ENCODE assay signal across 11 mouse cellular contexts in the genomic region with DNA sequence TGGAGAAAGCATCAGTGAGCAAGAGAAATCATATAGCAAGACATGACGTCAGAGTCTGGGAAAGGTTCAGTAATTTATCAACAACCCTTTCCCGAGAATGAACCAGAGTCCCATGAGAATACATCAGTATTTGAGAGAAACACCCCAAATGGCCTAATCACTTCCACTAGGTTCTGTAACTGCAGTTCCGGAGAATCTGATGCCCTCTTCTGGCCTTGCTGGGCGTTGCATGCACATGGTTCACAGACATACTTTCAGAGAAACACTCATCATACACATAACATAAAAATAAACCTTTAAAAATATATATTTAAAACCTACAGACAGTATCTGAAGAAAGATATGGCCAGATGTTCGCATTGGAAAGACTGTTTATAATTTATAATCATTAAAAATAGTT. TPM values are rescaled to one million over a fixed set of nuclear protein-coding genes. Genes with fewer than 3 reads are reported as not detected.
DNase-seq lines count a peak whose midpoint lies in the region; ATAC-seq and TF ChIP-seq lines count a peak whose summit lies in the region.
"Had no signal": no experiment of that assay in that cellular context is flagged by ENCODE, and none has a peak within 500 bp of the region (broad histone marks: within the 10 kb centered on the region; RNA-seq: fewer than 3 reads in every experiment).

No protein-coding gene starts in this region.

- H3K4me1 ChIP-seq in forebrain, postnatal 0 days (ENCODE audit: insufficient read depth), result peaks cover 2% of the 10 kb centered on the region; the same call in 1 of the 2 replicates
- peaks cover 10% of the 10 kb centered on the region for H3K4me1 ChIP-seq in forebrain, embryonic 10.5 days
- peaks cover 4% of the 10 kb centered on the region for H3K4me1 ChIP-seq in midbrain, embryonic 11.5 days (ENCODE audit: control insufficient read depth, insufficient read depth, low read length)
- H3K4me1 ChIP-seq in midbrain, embryonic 16.5 days (ENCODE audit: control insufficient read depth, insufficient read depth, low read length), result peaks cover 8% of the 10 kb centered on the region

- 59% methylated on average over 5 of the region's 5 CpGs for WGBS in forebrain, postnatal 0 days
- 52% methylated on average over 5 of the region's 5 CpGs for WGBS in forebrain, embryonic 10.5 days
- 54% methylated on average over 5 of the region's 5 CpGs for WGBS in midbrain, embryonic 11.5 days
- 63% methylated on average over 5 of the region's 5 CpGs for WGBS in midbrain, embryonic 16.5 days

- H3K9me3 ChIP-seq in forebrain, postnatal 0 days (ENCODE audit: low read length), result no peaks in the 10 kb centered on the region
- H3K9me3 ChIP-seq in forebrain, embryonic 10.5 days, result no peaks in the 10 kb centered on the region
- no peaks in the 10 kb centered on the region for H3K9me3 ChIP-seq in midbrain, embryonic 11.5 days (ENCODE audit: control insufficient read depth, low read length)
- H3K9me3 ChIP-seq in midbrain, embryonic 16.5 days (replicated peaks; ENCODE audit: control insufficient read depth, low read length, poor library complexity, severe bottlenecking), result peaks cover 3% of the 10 kb centered on the region; the same call in 1 of the 2 replicates
- H3K9me3 ChIP-seq: heart, embryonic 12.5 days; neural tube, embryonic 13.5 days had no signal

- no peak overlapping the region for H3K9ac ChIP-seq in forebrain, postnatal 0 days
- no peak overlapping the region for H3K9ac ChIP-seq in midbrain, embryonic 11.5 days (ENCODE audit: low read length)
- H3K9ac ChIP-seq in midbrain, embryonic 16.5 days (ENCODE audit: low read depth, low read length), result no peak overlapping the region
- H3K9ac ChIP-seq: heart, embryonic 12.5 days; neural tube, embryonic 13.5 days had no signal

- H3K27ac ChIP-seq in forebrain, postnatal 0 days (ENCODE audit: low read depth, low read length), result no peak overlapping the region
- H3K27ac ChIP-seq in forebrain, embryonic 10.5 days, result no peak overlapping the region
- H3K27ac ChIP-seq in midbrain, embryonic 11.5 days (ENCODE audit: low read depth, low read length), result no peak overlapping the region
- H3K27ac ChIP-seq in midbrain, embryonic 16.5 days (ENCODE audit: low read length), result no peak overlapping the region
- H3K27ac ChIP-seq: neural tube, embryonic 13.5 days had no signal

- peak; percentile 36 for DNase-seq in forebrain, postnatal 0 days
- no peak for DNase-seq in forebrain, embryonic 10.5 days (ENCODE audit: extremely low spot score, low spot score)
- peak; percentile 83 for DNase-seq in midbrain, embryonic 11.5 days (ENCODE audit: low spot score, missing footprints)
- peak; percentile 60 for DNase-seq in ZHBTc4 (ENCODE audit: low read depth, low spot score)

- no peak overlapping the region for H3K4me2 ChIP-seq in forebrain, postnatal 0 days (ENCODE audit: low read depth)
- no peak overlapping the region for H3K4me2 ChIP-seq in midbrain, embryonic 11.5 days
- H3K4me2 ChIP-seq in midbrain, embryonic 16.5 days (ENCODE audit: low read length), result no peak overlapping the region
- H3K4me2 ChIP-seq: heart, embryonic 12.5 days; neural tube, embryonic 13.5 days had no signal

- no peak overlapping the region for H3K4me3 ChIP-seq in forebrain, postnatal 0 days (ENCODE audit: low read depth, low read length)
- no peak overlapping the region for H3K4me3 ChIP-seq in forebrain, embryonic 10.5 days
- no peak overlapping the region for H3K4me3 ChIP-seq in midbrain, embryonic 11.5 days (ENCODE audit: low read depth, low read length)
- no peak overlapping the region for H3K4me3 ChIP-seq in midbrain, embryonic 16.5 days (ENCODE audit: low read depth, low read length)
- H3K4me3 ChIP-seq: heart, embryonic 12.5 days; neural tube, embryonic 13.5 days had no signal

- H3K36me3 ChIP-seq in forebrain, postnatal 0 days (ENCODE audit: insufficient read depth), result no peaks in the 10 kb centered on the region
- no peaks in the 10 kb centered on the region for H3K36me3 ChIP-seq in forebrain, embryonic 10.5 days (replicated peaks)
- no peaks in the 10 kb centered on the region for H3K36me3 ChIP-seq in midbrain, embryonic 11.5 days (ENCODE audit: control insufficient read depth, insufficient read depth, low read length)
- no peaks in the 10 kb centered on the region for H3K36me3 ChIP-seq in midbrain, embryonic 16.5 days (ENCODE audit: control insufficient read depth, insufficient read depth, low read length)
- H3K36me3 ChIP-seq: heart, embryonic 12.5 days; neural tube, embryonic 13.5 days had no signal

- ATAC-seq in forebrain, postnatal 0 days, result no peak
- no peak for ATAC-seq in midbrain, embryonic 11.5 days (ENCODE audit: low FRiP score)
- ATAC-seq in midbrain, embryonic 16.5 days, result no peak
- peak; percentile 39; the same call in 1 of the 2 replicates for ATAC-seq in megakaryocyte progenitor cell, adult 5-6 weeks (replicated peaks; ENCODE audit: poor library complexity)
- ATAC-seq in erythroid progenitor cell, adult 5-6 weeks (replicated peaks; ENCODE audit: low FRiP score, poor library complexity, severe bottlenecking), result no peak
- no peak for ATAC-seq in megakaryocyte-erythroid progenitor cell, adult 5-6 weeks (replicated peaks; ENCODE audit: low FRiP score, low TSS enrichment, poor library complexity, severe bottlenecking)

- peak; percentile 55 for TF ChIP-seq CTCF in forebrain, postnatal 0 days (IDR thresholded peaks at IDR 0.05; ENCODE audit: low read depth)

- H3K27me3 ChIP-seq in forebrain, postnatal 0 days (ENCODE audit: insufficient read depth, low read length), result no peaks in the 10 kb centered on the region
- peaks cover 36% of the 10 kb centered on the region for H3K27me3 ChIP-seq in forebrain, embryonic 10.5 days (ENCODE audit: poor library complexity, severe bottlenecking)
- peaks cover 22% of the 10 kb centered on the region for H3K27me3 ChIP-seq in midbrain, embryonic 11.5 days (ENCODE audit: control insufficient read depth, insufficient read depth, low read length)
- H3K27me3 ChIP-seq in midbrain, embryonic 16.5 days (ENCODE audit: control insufficient read depth, insufficient read depth, low read depth, low read length), result 0 out of 2 replicates have a peak, but pooled peaks cover 2% of the 10 kb centered on the region

RNA-seq across cellular contexts. Expression of a gene that starts 3.9 kb away (rescaled TPM):
- total RNA-seq in forebrain, postnatal 0 days (2014; rRNA removed), result 25.2 and 25.4 TPM in 2 replicates
- polyA plus RNA-seq in forebrain, postnatal 0 days (2015; fragmentation: Nextera tagmentation; extraction: Ambion mirVana), result 9.1 and 13.1 TPM in 2 replicates
- polyA plus RNA-seq in forebrain, embryonic 10.5 days (2016; fragmentation: Nextera tagmentation; extraction: Ambion mirVana), result 0.22 TPM in 1 of 2 replicates, not detected in the other
- 0.15 TPM in 1 of 2 replicates, not detected in the other for polyA plus RNA-seq in midbrain, embryonic 11.5 days (2014; fragmentation: Nextera tagmentation; extraction: Ambion mirVana)
- polyA plus RNA-seq in midbrain, embryonic 16.5 days (2015; fragmentation: Nextera tagmentation; extraction: Ambion mirVana), result 7.8 and 8.8 TPM in 2 replicates
- total RNA-seq in megakaryocyte progenitor cell, adult 5-6 weeks (2015), result 0.07 TPM in 1 of 2 replicates, not detected in the other
- total RNA-seq in megakaryocyte progenitor cell, adult 5-6 weeks (2017), result 0.17 TPM in 1 of 2 replicates, not detected in the other
- not detected in 2 replicates for total RNA-seq in erythroid progenitor cell, adult 5-6 weeks (2015; ENCODE audit: low replicate concordance)
- total RNA-seq in erythroid progenitor cell, adult 5-6 weeks (2017; ENCODE audit: low replicate concordance), result not detected in 2 replicates
- total RNA-seq in megakaryocyte-erythroid progenitor cell, adult 5-6 weeks (2014; fragmentation: Nextera tagmentation), result 0.15 TPM in 1 of 2 replicates, not detected in the other
- not detected in 2 replicates for total RNA-seq in megakaryocyte-erythroid progenitor cell, adult 5-6 weeks (2017)
- polyA plus RNA-seq: limb, embryonic 11.5 days had no signal

Comparison
In these comparisons a context has a peak if more than half of its experiments do, and no peak if none do; other contexts are left out.
1. RNA of a gene that starts 3.9 kb away (total RNA-seq): 25.2 to 25.4 TPM in forebrain, postnatal 0 days; 0.07 to 0.17 TPM in megakaryocyte progenitor cell, adult 5-6 weeks, not detected in erythroid progenitor cell, adult 5-6 weeks and 0.15 TPM in megakaryocyte-erythroid progenitor cell, adult 5-6 weeks; every median in the first group is over 10 times any median in the second.